Mouse (Mus musculus): ENCODE measurements around the gene Wdr24. TPM values are rescaled to one million over a fixed set of nuclear protein-coding genes. Genes with fewer than 3 reads are reported as not detected.
"Not testable (repeated sequence)": the region's sequence is repeated elsewhere in the genome, so short reads cannot be mapped to it uniquely, and the experiment has no call there.

Wdr24 gene
- polyA plus RNA-seq, 1 experiment from 2014 or later: 11.9 TPM

DNA sequence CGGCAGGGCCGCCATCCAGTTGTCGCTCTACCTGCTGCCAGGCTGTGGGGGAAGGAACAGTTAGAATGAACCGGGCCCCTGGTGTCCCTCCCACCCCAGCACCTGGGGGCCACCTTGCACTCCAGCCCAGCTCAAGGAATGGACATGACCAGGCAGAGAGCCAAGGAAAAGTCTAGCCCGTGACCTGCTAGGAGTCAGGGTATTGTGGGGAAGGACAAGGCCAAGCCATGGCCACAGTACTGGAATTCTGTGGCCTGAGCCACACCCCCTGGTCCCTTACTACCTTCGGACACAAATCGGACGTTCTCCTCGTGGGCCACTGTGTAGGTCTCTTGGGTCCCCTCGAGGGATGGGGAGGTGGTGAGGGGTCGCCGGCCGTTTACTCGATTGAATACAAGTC, 40.9 kb downstream of the Wdr24 start:
- Histone ChIP-seq H3K27me3 (no peaks in the 10 kb centered on the region), H3K4me2 (no peak overlapping the region), H3K9me3 (replicated peaks) (no peaks in the 10 kb centered on the region), H3K36me3 (peaks cover 28% of the 10 kb centered on the region), H3K4me3 (replicated peaks) (no peak overlapping the region), H3K27ac (no peak overlapping the region), H3K4me1 (replicated peaks) (peaks cover 68% of the 10 kb centered on the region), H3K9ac (no peak overlapping the region)
- DNase-seq (no peak), ATAC-seq (ENCODE audit: low read depth) (no peak)
- 89% methylated on average over 14 of the region's 14 CpGs for WGBS (ENCODE audit: insufficient replicate concordance)

DNA sequence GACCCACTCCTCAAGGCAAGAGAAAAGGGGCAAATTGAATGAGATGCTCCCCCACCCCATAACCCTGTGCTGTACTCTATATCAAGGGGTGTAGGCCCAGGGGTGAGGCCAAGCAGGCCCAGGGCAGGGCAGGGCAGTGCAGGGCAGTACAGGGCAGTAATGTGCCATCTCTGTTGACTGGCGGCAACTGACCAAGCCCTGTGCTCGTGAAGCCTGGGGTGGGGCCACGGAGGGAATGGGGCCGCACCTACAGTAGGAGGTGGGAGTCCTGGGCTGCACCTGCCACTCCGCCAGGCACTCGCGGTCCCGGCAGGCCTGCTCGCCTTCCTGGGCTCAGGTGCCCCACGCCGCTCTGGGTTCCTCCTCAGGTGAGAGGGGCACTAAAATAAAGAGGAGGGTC, 41.9 kb downstream of the Wdr24 start:
- Histone ChIP-seq H3K27ac (no peak overlapping the region), H3K4me2 (no peak overlapping the region), H3K36me3 (peaks cover 25% of the 10 kb centered on the region), H3K27me3 (no peaks in the 10 kb centered on the region), H3K9ac (no peak overlapping the region), H3K4me3 (replicated peaks) (no peak overlapping the region), H3K9me3 (replicated peaks) (no peaks in the 10 kb centered on the region), H3K4me1 (replicated peaks) (peaks cover 58% of the 10 kb centered on the region)
- DNase-seq (no peak), ATAC-seq (ENCODE audit: low read depth) (no peak)
- 89% methylated on average over 11 of the region's 11 CpGs for WGBS (ENCODE audit: insufficient replicate concordance)

DNA sequence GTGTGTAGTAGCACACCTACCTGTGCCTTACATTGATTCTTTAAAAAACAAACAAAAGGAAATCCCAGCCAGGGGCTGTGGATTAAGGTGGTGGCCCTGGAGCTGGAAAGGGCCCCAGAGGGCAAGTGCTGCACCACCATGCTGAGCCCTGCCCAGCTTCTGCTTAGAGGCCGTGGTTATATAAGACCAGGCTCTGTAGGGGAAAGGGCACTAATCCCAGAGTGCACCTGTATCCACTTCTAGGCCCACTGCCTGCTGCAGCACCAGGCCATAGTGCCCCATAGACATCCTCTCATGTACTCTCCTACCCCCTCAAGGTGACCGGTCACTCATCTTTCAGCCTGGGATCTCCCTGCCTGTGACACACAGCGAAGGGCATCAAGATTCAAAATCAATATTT, 42.7 kb downstream of the Wdr24 start:
- Histone ChIP-seq H3K27me3 (no peaks in the 10 kb centered on the region), H3K4me2 (0 out of 2 replicates have a peak overlapping the region, but pooled peaks have one; percentile 90), H3K9me3 (replicated peaks) (no peaks in the 10 kb centered on the region), H3K9ac (peak overlapping the region; percentile 33; the same call in 1 of the 2 replicates), H3K36me3 (peaks cover 25% of the 10 kb centered on the region), H3K4me3 (replicated peaks) (no peak overlapping the region), H3K27ac (no peak overlapping the region), H3K4me1 (replicated peaks) (peaks cover 50% of the 10 kb centered on the region)
- 86% methylated on average over 3 of the region's 3 CpGs for WGBS (ENCODE audit: insufficient replicate concordance)
- ATAC-seq (ENCODE audit: low read depth) (no peak), DNase-seq (no peak)

DNA sequence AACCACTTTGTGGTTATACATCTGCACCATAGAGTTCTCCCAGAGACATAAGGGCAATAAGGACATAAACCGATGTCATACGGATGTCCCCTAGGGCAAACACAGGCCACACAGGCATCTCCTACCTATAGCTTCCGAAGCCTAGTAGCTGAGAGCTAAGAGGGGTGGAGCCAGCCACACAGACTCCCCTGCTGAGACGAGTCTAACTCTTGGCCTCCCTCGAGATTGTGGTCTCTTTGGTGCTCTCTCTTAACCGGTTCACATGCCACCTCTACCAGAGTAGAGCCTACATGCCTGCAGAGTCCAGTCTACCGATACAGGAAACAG, 44.0 kb downstream of the Wdr24 start:
- peak overlapping the region; percentile 90 for H3K4me2 ChIP-seq
- H3K4me3 ChIP-seq (replicated peaks): peak overlapping the region; percentile 74
- DNase-seq: no peak
- no peaks in the 10 kb centered on the region for H3K27me3 ChIP-seq
- H3K9me3 ChIP-seq (replicated peaks): no peaks in the 10 kb centered on the region
- H3K9ac ChIP-seq: peak overlapping the region; percentile 80
- ATAC-seq (ENCODE audit: low read depth): peak; percentile 58
- H3K27ac ChIP-seq: peak overlapping the region; percentile 74
- H3K36me3 ChIP-seq: peaks cover 25% of the 10 kb centered on the region
- H3K4me1 ChIP-seq (replicated peaks): peaks cover 39% of the 10 kb centered on the region
- WGBS (ENCODE audit: insufficient replicate concordance): 2% methylated on average over 7 of the region's 7 CpGs

DNA sequence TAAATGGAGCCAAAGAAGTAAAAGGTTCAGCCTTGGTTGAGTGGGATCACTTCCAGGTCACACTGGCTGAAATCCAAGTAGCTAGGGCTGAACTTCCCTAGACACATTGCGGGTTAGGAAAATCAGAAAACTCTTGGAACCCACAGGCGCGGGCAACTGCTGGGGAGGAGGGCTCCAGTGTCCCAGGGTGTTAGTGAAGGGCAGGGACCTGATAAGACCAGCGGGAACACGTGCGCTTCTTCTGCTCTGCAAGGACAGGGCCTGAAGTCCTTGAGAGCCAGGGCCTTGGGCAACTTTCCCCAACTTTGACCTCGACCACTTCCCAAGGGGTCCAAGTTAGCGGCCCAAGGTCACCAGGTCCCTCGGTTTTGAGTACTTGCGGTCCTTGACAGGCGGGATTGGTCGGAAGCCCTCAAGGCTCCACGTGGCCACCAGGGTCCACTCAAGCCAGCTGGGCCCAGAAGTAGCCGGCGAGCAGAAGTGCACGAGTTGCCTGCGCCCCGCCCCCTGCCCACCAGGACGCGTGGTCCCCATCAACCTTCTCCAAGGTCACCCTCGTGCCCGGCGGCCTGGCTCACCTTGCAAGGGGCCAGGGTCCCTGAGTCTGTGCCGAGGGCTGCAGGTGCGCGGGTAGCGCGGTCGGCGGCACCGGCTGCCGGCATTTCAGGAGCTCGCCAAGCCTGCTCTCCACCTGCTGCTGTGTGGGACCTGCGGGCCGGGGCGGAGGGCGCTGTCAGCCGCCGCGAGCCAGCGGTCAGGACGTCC, 44.6 kb downstream of the Wdr24 start:
- DNase-seq (no peak), ATAC-seq (ENCODE audit: low read depth) (peak; percentile 60)
- H3K9me3 ChIP-seq (replicated peaks): no peaks in the 10 kb centered on the region
- peaks cover 22% of the 10 kb centered on the region for H3K36me3 ChIP-seq
- peaks cover 36% of the 10 kb centered on the region for H3K4me1 ChIP-seq (replicated peaks)
- H3K4me3 ChIP-seq (replicated peaks): peak overlapping the region; percentile 74
- peak overlapping the region; percentile 80 for H3K9ac ChIP-seq
- whole genome bisulfite sequencing (ENCODE audit: insufficient replicate concordance): under 1% methylated on average over 42 of the region's 42 CpGs
- no peaks in the 10 kb centered on the region for H3K27me3 ChIP-seq
- peak overlapping the region; percentile 74 for H3K27ac ChIP-seq
- peak overlapping the region; percentile 90 for H3K4me2 ChIP-seq

DNA sequence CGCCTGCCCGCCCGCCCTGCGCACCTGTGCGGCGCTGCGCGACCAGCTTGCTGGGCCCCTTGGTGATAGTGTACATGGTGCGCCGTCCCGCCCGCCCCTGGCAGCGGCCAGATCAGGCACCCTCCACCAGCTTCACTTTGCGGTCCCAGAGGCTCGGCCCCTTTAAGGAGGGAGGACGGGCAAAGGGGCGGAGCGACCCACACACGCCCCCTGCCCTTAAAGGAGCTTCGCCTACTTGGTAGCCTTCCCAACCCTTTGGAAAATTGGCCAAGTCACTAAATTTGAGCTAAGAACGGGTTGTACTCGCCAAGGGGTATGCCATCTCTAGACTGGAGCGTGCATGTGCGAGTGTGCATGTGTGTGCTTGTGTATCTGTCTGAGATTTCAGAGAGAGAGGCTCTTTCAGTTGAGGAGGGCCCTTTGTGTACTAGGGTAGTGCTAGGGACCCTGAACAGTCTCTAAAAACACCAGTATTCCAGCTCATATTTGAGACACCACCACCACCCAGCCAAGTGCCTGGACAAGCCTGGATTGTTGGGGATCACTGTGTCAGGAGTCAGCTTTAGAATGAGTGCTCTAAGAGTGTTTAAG, 45.3 kb downstream of the Wdr24 start, which contains the start of gene Mcrip2:
Gene Mcrip2 (minus strand): TSS at position 164 of the 591 bp plus-strand sequence.
- 0% methylated on average over 24 of the region's 24 CpGs for WGBS (ENCODE audit: insufficient replicate concordance)

DNA sequence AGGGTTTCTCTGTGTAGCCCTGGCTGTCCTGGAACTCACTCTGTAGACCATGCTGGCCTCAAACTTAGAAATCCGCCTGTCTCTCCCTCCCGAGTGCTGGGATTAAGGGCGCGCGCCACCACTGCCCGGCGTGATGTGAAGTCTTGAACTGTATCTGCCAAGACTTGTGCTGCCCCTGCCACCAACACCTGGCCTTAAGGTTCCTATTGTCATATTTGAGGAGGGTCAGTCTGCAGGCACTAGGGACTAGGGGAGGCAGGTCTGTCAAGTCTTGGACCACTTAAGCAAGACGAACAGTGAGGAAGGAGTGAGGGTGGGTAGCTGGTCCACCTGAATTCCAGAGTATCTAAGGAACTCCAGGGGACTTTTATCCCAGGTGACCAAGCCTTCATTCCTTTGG, 46.1 kb downstream of the Wdr24 start:
- Histone ChIP-seq H3K4me2 (no peak overlapping the region), H3K4me3 (replicated peaks) (no peak overlapping the region), H3K4me1 (replicated peaks) (peaks cover 43% of the 10 kb centered on the region), H3K9me3 (replicated peaks) (no peaks in the 10 kb centered on the region), H3K9ac (no peak overlapping the region), H3K27me3 (no peaks in the 10 kb centered on the region), H3K36me3 (peaks cover 9% of the 10 kb centered on the region; the same call in 1 of the 2 replicates), H3K27ac (no peak overlapping the region)
- DNase-seq (no peak), ATAC-seq (ENCODE audit: low read depth) (no peak)
- 82% methylated on average over 8 of the region's 8 CpGs for WGBS (ENCODE audit: insufficient replicate concordance)

More for the DNA sequence above, 45.3 kb downstream of the Wdr24 start, which contains the start of gene Mcrip2:
- peak within 1 kb of the TSS; percentile 74 for H3K27ac ChIP-seq
- peak within 1 kb of the TSS; percentile 74 for H3K4me3 ChIP-seq (replicated peaks)
- peak within 1 kb of the TSS; percentile 80 for H3K9ac ChIP-seq
- DNase-seq: peak; percentile 65
- H3K27me3 ChIP-seq: no peaks in the 10 kb centered on the region
- peaks cover 35% of the 10 kb centered on the region for H3K4me1 ChIP-seq (replicated peaks)
- ATAC-seq (ENCODE audit: low read depth): peak; percentile 75
- H3K4me2 ChIP-seq: peak within 1 kb of the TSS; percentile 90
- no peaks in the 10 kb centered on the region for H3K9me3 ChIP-seq (replicated peaks)
- peaks cover 17% of the 10 kb centered on the region for H3K36me3 ChIP-seq

DNA sequence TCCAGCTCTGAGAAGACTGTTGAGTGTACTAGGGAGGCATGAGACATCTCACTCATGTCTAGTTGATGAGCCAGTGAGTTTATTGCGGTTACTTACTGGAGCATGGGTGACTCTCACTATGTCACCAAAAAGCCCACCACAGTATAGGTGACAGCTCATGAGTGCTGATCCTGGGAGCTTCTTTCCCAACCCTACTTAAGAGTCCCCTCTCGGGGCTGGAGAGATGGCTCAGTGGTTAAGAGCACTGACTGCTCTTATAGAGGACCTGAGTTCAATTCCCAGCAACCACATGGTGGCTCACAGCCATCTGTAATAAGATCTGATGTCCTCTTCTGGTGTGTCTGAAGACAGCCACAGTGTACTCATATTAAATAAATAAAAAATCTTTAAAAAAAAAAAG, 46.5 kb downstream of the Wdr24 start:
- H3K27me3 ChIP-seq: no peaks in the 10 kb centered on the region
- H3K4me1 ChIP-seq (replicated peaks): peaks cover 45% of the 10 kb centered on the region
- H3K27ac ChIP-seq: no peak overlapping the region
- H3K36me3 ChIP-seq: peaks cover 5% of the 10 kb centered on the region; the same call in 1 of the 2 replicates
- ATAC-seq (ENCODE audit: low read depth) (no peak), DNase-seq (no peak)
- no peak overlapping the region for H3K4me3 ChIP-seq (replicated peaks)
- WGBS (ENCODE audit: insufficient replicate concordance): 75% methylated on average over 2 of the region's 2 CpGs
- H3K9ac ChIP-seq: no peak overlapping the region
- no peak overlapping the region for H3K4me2 ChIP-seq
- no peaks in the 10 kb centered on the region for H3K9me3 ChIP-seq (replicated peaks)

DNA sequence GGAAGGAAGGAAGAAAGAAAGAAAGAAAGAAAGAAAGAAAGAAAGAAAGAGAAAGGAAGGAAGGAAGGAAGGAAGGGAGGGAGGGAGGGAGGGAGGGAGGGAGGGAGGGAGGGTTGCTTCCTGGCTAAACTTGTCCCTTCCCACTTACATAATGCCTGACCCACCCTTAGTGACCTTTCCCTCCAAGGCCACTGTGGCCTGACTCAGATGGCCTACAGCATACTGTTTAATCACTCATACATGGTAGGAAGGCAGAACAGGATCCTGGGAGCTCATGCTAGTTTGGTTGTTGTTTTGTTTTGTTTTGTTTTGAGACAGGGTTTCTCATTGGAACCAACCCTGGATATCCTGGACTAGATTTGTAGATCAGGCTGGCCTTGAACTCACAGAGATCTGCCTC, 48.1 kb downstream of the Wdr24 start:
- H3K27ac ChIP-seq; ATAC-seq (ENCODE audit: low read depth); DNase-seq; H3K9me3 ChIP-seq (replicated peaks); H3K4me2 ChIP-seq; H3K36me3 ChIP-seq; H3K4me3 ChIP-seq (replicated peaks); H3K9ac ChIP-seq; H3K27me3 ChIP-seq: not testable (repeated sequence)
- peaks cover 47% of the 10 kb centered on the region for H3K4me1 ChIP-seq (replicated peaks)

DNA sequence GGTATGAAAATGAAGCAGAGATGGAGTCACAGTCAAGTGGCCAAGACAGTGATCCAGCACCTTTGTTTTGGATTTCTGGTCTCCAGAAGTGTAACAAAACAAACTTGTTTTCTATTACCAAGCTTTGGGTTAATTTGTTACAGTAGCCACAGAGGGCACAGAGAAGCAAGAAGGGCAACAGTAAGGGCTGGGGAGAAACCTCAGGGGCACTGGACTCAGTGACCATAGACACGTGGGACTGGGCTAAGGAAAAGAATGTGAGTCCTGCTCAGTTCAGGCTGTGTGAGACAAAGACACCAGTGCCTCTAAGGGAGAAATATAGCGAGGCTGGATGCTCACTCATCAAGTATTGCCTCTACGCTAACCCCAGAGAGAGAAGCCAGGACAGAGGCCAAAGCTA, 49.2 kb downstream of the Wdr24 start:
- H3K9me3 ChIP-seq (replicated peaks): no peaks in the 10 kb centered on the region
- H3K27me3 ChIP-seq: no peaks in the 10 kb centered on the region
- DNase-seq: no peak
- 69% methylated on average over 3 of the region's 3 CpGs for WGBS (ENCODE audit: insufficient replicate concordance)
- no peak overlapping the region for H3K4me3 ChIP-seq (replicated peaks)
- H3K36me3 ChIP-seq: peaks cover 2% of the 10 kb centered on the region
- no peak overlapping the region for H3K27ac ChIP-seq
- H3K4me2 ChIP-seq: no peak overlapping the region
- no peak overlapping the region for H3K9ac ChIP-seq
- H3K4me1 ChIP-seq (replicated peaks): peaks cover 44% of the 10 kb centered on the region
- no peak for ATAC-seq (ENCODE audit: low read depth)

DNA sequence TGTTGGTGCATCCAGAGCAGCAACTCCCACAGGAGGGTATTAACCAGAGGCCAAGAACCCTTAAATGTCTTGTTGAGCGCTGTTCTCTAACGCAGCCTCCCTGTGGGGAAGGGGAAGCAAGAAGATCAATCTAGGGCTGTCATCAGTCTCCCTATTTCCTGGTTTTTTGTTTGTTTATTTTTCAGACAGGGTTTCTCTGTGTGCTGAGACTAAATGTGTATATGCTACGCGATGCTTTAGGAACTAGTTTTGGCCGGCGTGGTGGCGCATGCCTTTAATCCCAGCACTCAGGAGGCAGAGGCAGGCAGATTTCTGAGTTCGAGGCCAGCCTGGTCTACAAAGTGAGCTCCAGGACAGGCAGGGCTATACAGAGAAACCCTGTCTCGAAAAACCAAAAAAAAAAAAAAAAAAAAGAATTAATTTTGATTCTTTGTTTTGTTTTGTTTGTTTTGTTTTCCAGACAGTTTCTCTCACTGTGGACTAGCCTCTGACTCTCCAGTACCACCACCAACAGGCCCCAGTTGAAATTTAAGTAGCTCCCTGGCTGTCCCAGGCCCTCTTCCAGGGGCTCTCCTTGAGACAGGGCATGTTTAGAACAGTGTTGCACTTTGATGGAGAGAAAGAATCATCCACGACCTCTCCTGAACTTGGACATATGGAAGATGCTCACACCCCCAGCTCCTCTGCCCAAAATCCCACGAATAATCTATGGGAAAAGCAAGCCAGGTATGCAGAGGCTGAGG, 50.1 kb downstream of the Wdr24 start:
- Histone ChIP-seq H3K4me3 (replicated peaks) (peak overlapping the region; percentile 84), H3K4me1 (replicated peaks) (peaks cover 40% of the 10 kb centered on the region), H3K27ac (no peak overlapping the region; the same call in 1 of the 2 replicates), H3K9ac (peak overlapping the region; percentile 83), H3K9me3 (replicated peaks) (no peaks in the 10 kb centered on the region), H3K27me3 (no peaks in the 10 kb centered on the region), H3K36me3 (peaks cover 11% of the 10 kb centered on the region), H3K4me2 (peak overlapping the region; percentile 93)
- ATAC-seq (ENCODE audit: low read depth) (no peak), DNase-seq (no peak)
- 73% methylated on average over 11 of the region's 11 CpGs for WGBS (ENCODE audit: insufficient replicate concordance)

Data from liver, embryonic 13.5 days (tissue).